Mouse (Mus musculus): Measurements from ENCODE around the gene Ttc25. TPM values are rescaled to one million over a fixed set of nuclear protein-coding genes. Genes with fewer than 3 reads are reported as not detected.
A peak's percentile ranks its signal among the peaks of the same experiment; 100 is the strongest.
"Not testable (repeated sequence)": the region's sequence is repeated elsewhere in the genome, so short reads cannot be mapped to it uniquely, and the experiment has no call there.

Gene Ttc25
- polyA plus RNA-seq, 1 experiment from 2014 or later: 1.5 TPM

- no peaks in the 10 kb centered on the region for H3K9me3 ChIP-seq
- H3K27ac ChIP-seq: no peak overlapping the region
- ATAC-seq (ENCODE audit: low FRiP score, low read depth): no peak
- H3K9ac ChIP-seq: no peak overlapping the region
- no peaks in the 10 kb centered on the region for H3K27me3 ChIP-seq (replicated peaks)
- peaks cover 97% of the 10 kb centered on the region for H3K36me3 ChIP-seq
- no peak overlapping the region for H3K4me3 ChIP-seq
- H3K4me2 ChIP-seq (replicated peaks): no peak overlapping the region
- 54% methylated on average over 5 of the region's 5 CpGs for WGBS
- peaks cover 14% of the 10 kb centered on the region; the same call in 1 of the 2 replicates for H3K4me1 ChIP-seq
These were observed 27.2 kb upstream of the Ttc25 start for GRCm38 (mm10) chr11:100518188-100518591.

GRCm38 (mm10) chr11:100519188-100519587 is 26.2 kb upstream of the Ttc25 start:
- peaks cover 20% of the 10 kb centered on the region for H3K4me1 ChIP-seq
- ATAC-seq (ENCODE audit: low FRiP score, low read depth): no peak
- H3K27ac ChIP-seq: no peak overlapping the region
- H3K9ac ChIP-seq: no peak overlapping the region
- no peak overlapping the region for H3K4me3 ChIP-seq
- WGBS: 76% methylated on average over 7 of the region's 7 CpGs
- H3K4me2 ChIP-seq (replicated peaks): no peak overlapping the region
- H3K27me3 ChIP-seq (replicated peaks): no peaks in the 10 kb centered on the region
- no peaks in the 10 kb centered on the region for H3K9me3 ChIP-seq
- H3K36me3 ChIP-seq: peaks cover 96% of the 10 kb centered on the region

- Histone ChIP-seq H3K9me3 (no peaks in the 10 kb centered on the region), H3K4me3 (no peak overlapping the region), H3K4me1 (peaks cover 37% of the 10 kb centered on the region), H3K4me2 (replicated peaks) (no peak overlapping the region), H3K27me3 (replicated peaks) (no peaks in the 10 kb centered on the region), H3K27ac (no peak overlapping the region), H3K9ac (no peak overlapping the region), H3K36me3 (peaks cover 86% of the 10 kb centered on the region)
- peak; percentile 50; the same call in 1 of the 2 replicates for ATAC-seq (ENCODE audit: low FRiP score, low read depth)
- WGBS: 60% methylated on average over 15 of the region's 15 CpGs
These were observed 24.6 kb upstream of the Ttc25 start for GRCm38 (mm10) chr11:100520838-100521237.

GRCm38 (mm10) chr11:100524358-100524757 is 21.0 kb upstream of the Ttc25 start:
- Histone ChIP-seq H3K9ac (0 out of 2 replicates have a peak overlapping the region, but pooled peaks have one; percentile 9), H3K27me3 (replicated peaks) (no peaks in the 10 kb centered on the region), H3K9me3 (no peaks in the 10 kb centered on the region), H3K4me3 (no peak overlapping the region), H3K36me3 (peaks cover 53% of the 10 kb centered on the region), H3K27ac (no peak overlapping the region), H3K4me1 (peaks cover 45% of the 10 kb centered on the region), H3K4me2 (replicated peaks) (peak overlapping the region; percentile 71; the same call in 1 of the 2 replicates)
- ATAC-seq (ENCODE audit: low FRiP score, low read depth): no peak
- WGBS: 90% methylated on average over 5 of the region's 5 CpGs

- no peak for ATAC-seq (ENCODE audit: low FRiP score, low read depth)
- Histone ChIP-seq H3K27me3 (replicated peaks) (no peaks in the 10 kb centered on the region), H3K4me2 (replicated peaks) (peak overlapping the region; percentile 71), H3K4me3 (peak overlapping the region; percentile 83), H3K9ac (peak overlapping the region; percentile 89), H3K9me3 (no peaks in the 10 kb centered on the region), H3K36me3 (peaks cover 45% of the 10 kb centered on the region), H3K27ac (no peak overlapping the region), H3K4me1 (peaks cover 45% of the 10 kb centered on the region)
- 53% methylated on average over 11 of the region's 11 CpGs for WGBS
These were observed 20.3 kb upstream of the Ttc25 start for GRCm38 (mm10) chr11:100524987-100525630.

- Histone ChIP-seq H3K4me1 (peaks cover 39% of the 10 kb centered on the region), H3K36me3 (peaks cover 34% of the 10 kb centered on the region), H3K9me3 (no peaks in the 10 kb centered on the region), H3K27ac (no peak overlapping the region), H3K4me2 (replicated peaks) (peak overlapping the region; percentile 71), H3K4me3 (peak overlapping the region; percentile 83), H3K9ac (peak overlapping the region; percentile 89), H3K27me3 (replicated peaks) (no peaks in the 10 kb centered on the region)
- no peak for ATAC-seq (ENCODE audit: low FRiP score, low read depth)
- 2% methylated on average over 15 of the region's 15 CpGs for WGBS
These were observed 19.2 kb upstream of the Ttc25 start for GRCm38 (mm10) chr11:100526052-100526816.

DNA sequence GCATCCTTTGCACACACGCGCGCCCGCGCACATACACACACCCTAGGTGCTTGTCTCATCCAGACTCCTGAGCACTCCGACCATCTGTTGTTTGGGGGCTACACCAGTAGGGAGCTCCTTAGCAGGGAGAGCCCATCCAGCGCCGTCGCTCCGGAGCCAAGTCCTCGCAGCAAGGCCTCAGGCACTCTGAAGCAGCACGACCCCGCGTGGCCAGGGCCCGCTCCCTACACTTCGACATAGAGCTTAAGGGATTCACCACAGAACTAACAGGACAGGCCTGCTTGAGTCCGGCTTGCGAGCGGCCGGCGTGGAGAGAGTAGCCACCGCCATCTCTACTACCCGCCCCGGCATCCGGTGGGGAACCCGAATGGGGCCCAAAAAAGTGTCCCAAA is 18.3 kb upstream of the Ttc25 start:
- peak overlapping the region; percentile 89 for H3K9ac ChIP-seq
- peak overlapping the region; percentile 71 for H3K4me2 ChIP-seq (replicated peaks)
- H3K27me3 ChIP-seq (replicated peaks): no peaks in the 10 kb centered on the region
- WGBS: under 1% methylated on average over 26 of the region's 26 CpGs
- H3K4me3 ChIP-seq: peak overlapping the region; percentile 83
- peaks cover 26% of the 10 kb centered on the region for H3K36me3 ChIP-seq
- H3K4me1 ChIP-seq: peaks cover 39% of the 10 kb centered on the region
- no peaks in the 10 kb centered on the region for H3K9me3 ChIP-seq
- ATAC-seq (ENCODE audit: low FRiP score, low read depth): peak; percentile 52
- H3K27ac ChIP-seq: peak overlapping the region; percentile 68; the same call in 1 of the 2 replicates

DNA sequence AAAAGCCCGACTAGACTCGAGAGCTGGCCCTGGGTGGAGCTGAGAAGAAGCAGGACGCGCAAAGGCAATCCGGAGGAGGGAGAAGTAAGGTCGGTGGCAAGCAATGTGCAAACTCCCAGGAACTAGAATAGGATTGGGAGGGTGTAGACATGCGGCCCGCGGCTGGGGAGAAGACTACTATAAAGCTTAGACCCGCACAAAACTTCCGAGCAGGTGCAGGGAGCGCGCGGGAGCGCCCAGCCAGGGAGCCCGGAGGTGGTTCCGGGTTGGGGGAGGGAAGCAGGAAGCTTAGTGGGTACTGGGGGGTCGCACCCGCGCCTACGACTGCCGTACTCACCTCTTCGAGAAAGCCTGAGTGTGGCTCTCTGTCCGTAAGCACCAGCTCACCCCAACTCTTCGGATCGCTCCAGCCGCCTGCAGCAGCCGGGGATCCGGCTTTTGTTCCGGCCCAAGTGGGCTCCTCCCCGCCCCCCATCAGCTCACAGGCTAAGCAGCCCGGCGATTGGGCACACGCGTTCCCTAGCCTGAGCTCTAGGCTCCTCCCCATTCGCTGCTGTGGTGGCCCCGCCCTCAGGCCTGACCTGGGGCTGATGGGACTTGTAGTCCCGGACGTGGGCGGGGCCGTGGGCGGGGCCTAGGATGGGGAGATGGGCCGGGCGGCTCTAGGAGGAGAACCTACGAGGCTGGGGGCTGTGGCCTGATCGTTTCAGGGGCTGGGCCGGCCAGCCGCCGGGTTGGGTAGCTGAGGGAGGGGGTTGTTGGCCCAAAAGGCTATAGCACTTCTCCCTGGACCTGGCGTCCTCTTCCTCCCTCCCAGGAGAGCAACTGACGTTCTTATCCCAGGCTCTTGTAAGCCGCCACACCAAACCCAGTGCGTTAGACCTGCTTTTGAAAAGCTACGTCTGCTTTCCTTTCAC is 17.7 kb upstream of the Ttc25 start, which contains the start of gene Acly:
Acly (minus strand) TSS at position 543 of the 917 bp plus-strand sequence.
- no peaks in the 10 kb centered on the region for H3K27me3 ChIP-seq (replicated peaks)
- peak within 1 kb of the TSS; percentile 83 for H3K4me3 ChIP-seq
- H3K9ac ChIP-seq: peak within 1 kb of the TSS; percentile 89
- WGBS: under 1% methylated on average over 54 of the region's 54 CpGs
- H3K9me3 ChIP-seq: no peaks in the 10 kb centered on the region
- H3K4me1 ChIP-seq: peaks cover 39% of the 10 kb centered on the region
- H3K27ac ChIP-seq: peak within 1 kb of the TSS; percentile 68
- peak; percentile 98 for ATAC-seq (ENCODE audit: low FRiP score, low read depth)
- peak within 1 kb of the TSS; percentile 71 for H3K4me2 ChIP-seq (replicated peaks)
- H3K36me3 ChIP-seq: peaks cover 19% of the 10 kb centered on the region

GRCm38 (mm10) chr11:100528375-100529165 is 16.8 kb upstream of the Ttc25 start:
- Histone ChIP-seq H3K4me1 (peaks cover 34% of the 10 kb centered on the region), H3K4me2 (replicated peaks) (peak overlapping the region; percentile 71), H3K9me3 (no peaks in the 10 kb centered on the region), H3K27ac (peak overlapping the region; percentile 68; the same call in 1 of the 2 replicates), H3K4me3 (peak overlapping the region; percentile 83), H3K36me3 (peaks cover 10% of the 10 kb centered on the region), H3K27me3 (replicated peaks) (no peaks in the 10 kb centered on the region), H3K9ac (peak overlapping the region; percentile 89)
- WGBS: 28% methylated on average over 19 of the region's 19 CpGs
- no peak for ATAC-seq (ENCODE audit: low FRiP score, low read depth)

DNA sequence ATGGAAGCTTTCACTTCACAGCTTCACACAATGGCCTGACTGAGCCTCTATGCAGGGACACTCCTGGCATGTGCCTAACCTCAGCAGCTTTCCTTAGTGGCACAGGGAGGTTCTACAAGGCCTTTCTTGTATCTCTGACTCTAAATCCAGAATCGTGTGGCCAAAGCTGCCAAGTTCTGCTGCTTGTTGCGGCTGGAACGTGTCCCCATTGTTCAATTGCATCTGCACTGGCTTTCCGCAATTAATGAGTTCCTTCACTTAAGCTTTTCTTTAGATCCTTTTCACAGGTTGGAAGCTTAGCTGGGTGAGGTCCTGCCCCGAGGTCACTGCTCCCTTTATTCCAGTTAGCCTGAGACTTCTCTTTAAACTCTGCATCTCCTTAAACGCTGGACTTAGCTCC is 11.5 kb upstream of the Ttc25 start:
- H3K27ac ChIP-seq: no peak overlapping the region
- no peak overlapping the region for H3K4me2 ChIP-seq (replicated peaks)
- no peaks in the 10 kb centered on the region for H3K36me3 ChIP-seq
- no peak overlapping the region for H3K9ac ChIP-seq
- H3K9me3 ChIP-seq: no peaks in the 10 kb centered on the region
- ATAC-seq (ENCODE audit: low FRiP score, low read depth): no peak
- WGBS: 63% methylated on average over 6 of the region's 6 CpGs
- no peaks in the 10 kb centered on the region for H3K27me3 ChIP-seq (replicated peaks)
- H3K4me1 ChIP-seq: no peaks in the 10 kb centered on the region
- no peak overlapping the region for H3K4me3 ChIP-seq

DNA sequence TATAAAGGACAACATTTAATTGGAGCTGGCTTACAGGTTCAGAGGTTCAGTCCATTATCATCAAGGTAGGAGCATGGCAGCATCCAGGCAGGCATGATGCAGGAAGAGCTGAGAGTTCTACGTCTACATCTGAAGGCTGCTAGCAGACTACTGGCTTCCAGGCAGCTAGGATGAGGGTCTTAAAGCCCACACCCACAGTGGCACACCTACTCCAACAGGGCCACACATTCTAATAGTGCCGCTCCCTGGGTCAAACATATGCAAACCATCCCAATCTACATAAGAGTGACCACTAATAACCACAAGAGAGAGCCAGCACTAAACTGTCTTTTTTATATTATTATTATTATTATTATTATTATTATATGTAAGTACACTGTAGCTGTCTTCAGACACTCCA is 11.0 kb upstream of the Ttc25 start:
- H3K27ac ChIP-seq: not testable (repeated sequence)
- WGBS: 84% methylated on average over 2 of the region's 2 CpGs

More for the DNA sequence above, 11.0 kb upstream of the Ttc25 start:
- not testable (repeated sequence) for ATAC-seq (ENCODE audit: low FRiP score, low read depth); H3K9ac ChIP-seq; H3K27me3 ChIP-seq (replicated peaks); H3K36me3 ChIP-seq; H3K4me2 ChIP-seq (replicated peaks); H3K4me3 ChIP-seq; H3K9me3 ChIP-seq; H3K4me1 ChIP-seq
